Mouse (Mus musculus) heart, postnatal 14 days (tissue): ENCODE measurements at regions not wholly inside any gene's neighbourhood (a gene's known extent, or its start where the extent isn't known, plus 50 kb on each side); places are given as distances from the start of the nearest gene placed in this dataset.

Experiments
- DNase-seq, 2 experiments: peaks; one replicate each; pipeline ENCODE4 v3.0.0; 2021 to 2022
- intact Hi-C: fragments of 180-260 bp; cut with DNase I; formaldehyde crosslinking; loops from one replicate; pipeline ENCODE4 v1.15.1; 2025

- DNase-seq = no peak
- intact Hi-C loops = no loop called here
Measured at GRCm38 (mm10) chr2:10978772-10979171, 193.1 kb upstream of the Prkcq start.

GRCm38 (mm10) chr2:10986101-10986500 lies 185.8 kb upstream of the Prkcq start:
- DNase-seq = no peak
- intact Hi-C loops = no loop called here

- intact Hi-C loops = no loop called here
- no peak for DNase-seq
Measured at GRCm38 (mm10) chr2:10990043-10990728, 181.7 kb upstream of the Prkcq start.

- intact Hi-C loops = no loop called here
Measured at GRCm38 (mm10) chr2:10998798-10999197, 173.1 kb upstream of the Prkcq start.

GRCm38 (mm10) chr2:10999217-10999618 lies 172.7 kb upstream of the Prkcq start:
- intact Hi-C loops = no loop called here
- no peak for DNase-seq

More at GRCm38 (mm10) chr2:10998798-10999197, 173.1 kb upstream of the Prkcq start:
- DNase-seq = no peak

- no peak for DNase-seq
- intact Hi-C loops = no loop called here
Measured at GRCm38 (mm10) chr2:11005806-11006205, 166.1 kb upstream of the Prkcq start.

- intact Hi-C loops = no loop called here
- no peak for DNase-seq
Measured at GRCm38 (mm10) chr2:11011041-11011962, 160.6 kb upstream of the Prkcq start.

- DNase-seq = no peak
- intact Hi-C loops = no loop called here
Measured at GRCm38 (mm10) chr2:11012312-11012860, 159.5 kb upstream of the Prkcq start.

- no peak for DNase-seq
- intact Hi-C loops = no loop called here
Measured at GRCm38 (mm10) chr2:11013154-11013553, 158.8 kb upstream of the Prkcq start.

- no peak for DNase-seq
- intact Hi-C loops = no loop called here
Measured at GRCm38 (mm10) chr2:11016446-11016845, 155.5 kb upstream of the Prkcq start.

- intact Hi-C loops = no loop called here
- DNase-seq = no peak
Measured at GRCm38 (mm10) chr2:11032891-11033290, 139.0 kb upstream of the Prkcq start.

- DNase-seq = no peak
- intact Hi-C loops = no loop called here
Measured at GRCm38 (mm10) chr2:11034178-11034577, 137.7 kb upstream of the Prkcq start.

GRCm38 (mm10) chr2:11037343-11037742 lies 134.6 kb upstream of the Prkcq start:
- intact Hi-C loops = no loop called here
- DNase-seq = no peak

- intact Hi-C loops = no loop called here
- DNase-seq = no peak
Measured at GRCm38 (mm10) chr2:11038440-11038839, 133.5 kb upstream of the Prkcq start.

- no peak for DNase-seq
- intact Hi-C loops = no loop called here
Measured at GRCm38 (mm10) chr2:11040005-11040404, 131.9 kb upstream of the Prkcq start.

- intact Hi-C loops = no loop called here
- no peak for DNase-seq
Measured at GRCm38 (mm10) chr2:11044727-11045274, 127.1 kb upstream of the Prkcq start.

GRCm38 (mm10) chr2:11051621-11052020 lies 120.3 kb upstream of the Prkcq start:
- intact Hi-C loops = no loop called here

GRCm38 (mm10) chr2:11059731-11060425 lies 112.0 kb upstream of the Prkcq start:
- peak; percentile 36 to 53 for DNase-seq
- intact Hi-C loops = loop anchor here (2.0 to 5.0 kb wide), 2 partner anchors 275 to 688 kb away; partner anchors contain the start of gene Sfmbt2

More at GRCm38 (mm10) chr2:11051621-11052020, 120.3 kb upstream of the Prkcq start:
- no peak for DNase-seq

GRCm38 (mm10) chr2:11067384-11067783 lies 104.5 kb upstream of the Prkcq start:
- intact Hi-C loops = no loop called here

GRCm38 (mm10) chr2:11083536-11083935 lies 88.4 kb upstream of the Prkcq start:
- DNase-seq = no peak
- intact Hi-C loops = no loop called here

More at GRCm38 (mm10) chr2:11067384-11067783, 104.5 kb upstream of the Prkcq start:
- no peak for DNase-seq
